Mouse (Mus musculus) kidney, adult 2 months (tissue): ENCODE measurements around the gene Vmn2r98. TPM values are rescaled to one million over a fixed set of nuclear protein-coding genes. Genes with fewer than 3 reads are reported as not detected.
"Not testable (repeated sequence)": the region's sequence is repeated elsewhere in the genome, so short reads cannot be mapped to it uniquely, and the experiment has no call there.

ENCODE experiments used
- DNase-seq: peaks from one replicate; pipeline ENCODE4 v3.0.0; 2021
- H3K27ac ChIP-seq: fragments of 200-500 bp; 2 replicates; pipeline ENCODE4 v1.5.1; 2012; ENCODE audit warnings: low read depth, low read length, control low read depth, inconsistent platforms; ENCODE audit not compliant: insufficient read depth
- H3K27me3 ChIP-seq: fragments of 200-500 bp; replicated peaks from 2 replicates; pipeline ENCODE4 v1.6.1; 2012; ENCODE audit warnings: mild to moderate bottlenecking, moderate library complexity, low read length, inconsistent platforms; ENCODE audit not compliant: control insufficient read depth, insufficient read depth
- H3K36me3 ChIP-seq: fragments of 200-500 bp; 2 replicates; pipeline ENCODE4 v1.6.1; 2012; ENCODE audit warnings: mild to moderate bottlenecking, moderate library complexity, low read length, inconsistent platforms; ENCODE audit not compliant: control insufficient read depth, insufficient read depth
- H3K4me1 ChIP-seq: fragments of 200-500 bp; 2 replicates; pipeline ENCODE4 v1.6.1; 2011; ENCODE audit warnings: low read length; ENCODE audit not compliant: control insufficient read depth, insufficient read depth
- H3K4me3 ChIP-seq: fragments of 200-500 bp; 2 replicates; pipeline ENCODE4 v1.5.1; 2011; ENCODE audit warnings: mild to moderate bottlenecking, low read depth, low read length, control low read depth; ENCODE audit not compliant: insufficient read depth
- CTCF ChIP-seq: fragments of 200-500 bp; conservative IDR thresholded peaks from 2 replicates; pipeline ENCODE4 v1.5.1; 2011; ENCODE audit warnings: low read depth, mild to moderate bottlenecking, control low read depth, low read length, moderate library complexity, mixed read lengths; ENCODE audit not compliant: insufficient read depth, insufficient read length
- POLR2A ChIP-seq: fragments of 200-500 bp; IDR thresholded peaks from one replicate; pipeline ENCODE4 v1.6.1; 2011; ENCODE audit warnings: low read depth, low read length, control low read depth
- WGBS: fragments of 180-500 bp; shearing (Covaris S2); methylation state at CpG from one replicate; pipeline ENCODE4 v1.1.7; 2018; 5-methylcytosine and 5-hydroxymethylcytosine counted together
- polyA plus RNA-seq: library from polyadenylated mRNA; depleted of rRNA; stranded (reverse); fragments of >200 nt; gene quantifications from 2 replicates; pipeline ENCODE4 v1.2.3, GENCODE M21; 2012; rRNA removed

The Vmn2r98 gene
- polyA plus RNA-seq: not detected in 2 replicates

DNA sequence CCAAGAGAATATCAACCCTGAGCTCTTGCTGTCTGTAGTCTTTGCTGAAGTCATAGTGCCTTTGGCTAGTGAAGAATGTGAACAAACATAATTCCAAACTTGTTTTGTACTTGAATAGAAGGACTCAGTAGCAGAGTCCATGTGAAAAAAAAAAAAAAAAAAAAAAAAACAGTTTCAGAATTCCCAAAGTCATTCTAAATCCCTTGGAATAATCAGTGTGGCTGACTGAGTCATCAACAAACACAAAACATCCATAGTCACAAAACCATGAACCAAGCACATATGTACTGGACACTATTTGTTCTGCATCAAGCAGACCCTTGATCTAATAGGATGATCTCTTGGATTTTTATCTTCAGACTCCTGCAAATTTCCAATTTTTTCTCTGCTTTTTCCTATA lies at the start of gene Vmn2r98:
Gene Vmn2r98, plus strand, starts transcription at position 301 of the 400 bp plus-strand sequence.
- H3K36me3 ChIP-seq, H3K27ac ChIP-seq, H3K4me3 ChIP-seq, H3K4me1 ChIP-seq, DNase-seq, H3K27me3 ChIP-seq: not testable (repeated sequence)

DNA sequence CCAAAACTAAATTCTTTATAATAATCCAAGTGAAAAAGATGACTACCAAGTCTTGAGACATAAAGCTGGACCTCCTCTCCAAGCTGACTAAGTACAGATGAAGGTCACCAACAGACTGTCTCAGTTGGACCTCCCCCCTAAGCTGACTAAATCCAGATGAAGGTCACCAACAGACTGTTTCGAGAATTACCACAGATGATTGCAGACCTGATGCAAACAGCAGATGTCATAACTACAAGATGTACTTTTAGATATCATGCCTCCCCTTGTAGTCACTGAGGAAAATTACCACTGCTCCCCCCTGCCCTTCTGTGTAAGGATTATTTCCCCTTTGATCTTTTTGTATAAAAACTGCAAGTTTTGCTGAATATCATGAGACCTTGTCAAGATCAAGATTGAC lies 21.8 kb upstream of the Vmn2r98 start:
- not testable (repeated sequence) for DNase-seq, H3K27me3 ChIP-seq, H3K36me3 ChIP-seq, H3K27ac ChIP-seq, H3K4me3 ChIP-seq, H3K4me1 ChIP-seq
- 51% methylated on average over 1 of the region's 1 CpGs for WGBS

DNA sequence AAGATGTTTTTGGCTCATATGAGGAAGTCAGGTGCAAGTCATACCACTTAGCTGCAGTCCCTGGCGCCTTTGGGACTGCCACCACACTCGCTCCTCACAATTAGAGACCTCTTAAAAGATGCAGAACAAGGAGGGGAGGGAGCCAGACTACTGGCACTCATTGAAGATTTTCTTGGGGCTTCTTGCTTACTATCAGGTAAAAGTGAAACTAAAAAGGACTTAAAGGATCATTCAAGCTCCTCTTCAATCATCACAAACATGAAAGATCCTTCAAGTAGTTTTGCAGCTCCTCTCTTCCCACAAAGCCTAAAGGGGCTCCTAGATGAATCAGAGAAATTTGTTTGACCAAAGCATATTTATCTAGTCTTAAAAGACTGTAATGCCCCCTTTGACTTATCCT lies 21.3 kb upstream of the Vmn2r98 start:
- TF ChIP-seq POLR2A (no peak), CTCF (no peak)
- DNase-seq: no peak
- no peak overlapping the region for H3K4me3 ChIP-seq
- no peaks in the 10 kb centered on the region for H3K36me3 ChIP-seq
- H3K27me3 ChIP-seq: no peaks in the 10 kb centered on the region
- no peaks in the 10 kb centered on the region for H3K4me1 ChIP-seq
- H3K27ac ChIP-seq: no peak overlapping the region
- WGBS: 63% methylated on average over 2 of the region's 2 CpGs

DNA sequence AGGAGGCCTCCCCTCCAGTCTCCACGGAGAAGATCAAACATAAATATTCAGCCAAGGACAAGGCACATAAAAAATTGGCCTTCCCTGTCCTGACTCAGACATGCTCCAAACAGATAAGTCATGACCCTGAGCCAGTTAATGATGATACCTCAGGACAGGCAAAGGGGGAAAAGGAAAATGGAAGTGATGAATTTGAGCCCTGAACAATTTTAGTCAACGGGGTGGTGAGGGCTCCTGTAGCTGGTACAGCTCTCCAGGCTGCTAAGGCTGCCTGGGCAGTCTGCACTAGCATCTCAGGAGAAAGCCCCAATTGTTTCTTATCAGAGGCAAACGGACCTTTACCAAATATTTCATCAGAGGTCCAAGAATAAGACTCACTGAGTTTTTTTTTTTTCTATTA lies 20.5 kb upstream of the Vmn2r98 start:
- no peaks in the 10 kb centered on the region for H3K36me3 ChIP-seq
- H3K27ac ChIP-seq: no peak overlapping the region
- H3K4me1 ChIP-seq: no peaks in the 10 kb centered on the region
- DNase-seq: no peak
- H3K4me3 ChIP-seq: no peak overlapping the region
- H3K27me3 ChIP-seq: no peaks in the 10 kb centered on the region
- TF ChIP-seq CTCF (no peak), POLR2A (no peak)
- 61% methylated on average over 3 of the region's 3 CpGs for WGBS

Other genes starting within 250 kb of the Vmn2r98 start
- not detected in 2 replicates for gene Vmn2r97, start 139.2 kb upstream of the Vmn2r98 start, polyA plus RNA-seq